Mouse (Mus musculus): ENCODE measurements around the gene Gm42688.
A peak's percentile ranks its signal among the peaks of the same experiment; 100 is the strongest.

The Gm42688 gene

DNA sequence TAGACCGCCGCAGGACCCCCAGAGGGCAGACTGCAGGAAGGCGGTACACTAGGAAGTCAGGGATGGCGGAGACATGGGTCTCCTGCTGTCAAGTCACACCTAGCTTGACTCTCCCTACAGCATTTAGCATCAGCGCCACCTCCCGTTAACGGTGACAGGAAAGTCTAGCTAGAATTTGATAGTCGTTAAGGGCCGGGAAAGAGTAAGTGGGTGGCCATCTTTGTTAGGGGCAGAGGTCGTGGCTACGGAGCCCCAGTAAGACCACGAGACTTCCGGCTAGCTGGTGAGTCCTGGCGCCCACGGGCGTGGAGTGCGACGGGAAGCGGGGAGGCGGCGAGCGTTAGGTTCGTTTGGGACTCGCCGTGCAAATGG lies at the start of gene Gm42688, which contains the start of gene Ccdc142:
TSS of gene Gm42688 (plus strand) at position 302 of the 372 bp plus-strand sequence.
TSS of gene Ccdc142 (plus strand) at position 286 of the 372 bp plus-strand sequence.
- peak; percentile 82 for DNase-seq (ENCODE audit: low read depth, low spot score)

DNA sequence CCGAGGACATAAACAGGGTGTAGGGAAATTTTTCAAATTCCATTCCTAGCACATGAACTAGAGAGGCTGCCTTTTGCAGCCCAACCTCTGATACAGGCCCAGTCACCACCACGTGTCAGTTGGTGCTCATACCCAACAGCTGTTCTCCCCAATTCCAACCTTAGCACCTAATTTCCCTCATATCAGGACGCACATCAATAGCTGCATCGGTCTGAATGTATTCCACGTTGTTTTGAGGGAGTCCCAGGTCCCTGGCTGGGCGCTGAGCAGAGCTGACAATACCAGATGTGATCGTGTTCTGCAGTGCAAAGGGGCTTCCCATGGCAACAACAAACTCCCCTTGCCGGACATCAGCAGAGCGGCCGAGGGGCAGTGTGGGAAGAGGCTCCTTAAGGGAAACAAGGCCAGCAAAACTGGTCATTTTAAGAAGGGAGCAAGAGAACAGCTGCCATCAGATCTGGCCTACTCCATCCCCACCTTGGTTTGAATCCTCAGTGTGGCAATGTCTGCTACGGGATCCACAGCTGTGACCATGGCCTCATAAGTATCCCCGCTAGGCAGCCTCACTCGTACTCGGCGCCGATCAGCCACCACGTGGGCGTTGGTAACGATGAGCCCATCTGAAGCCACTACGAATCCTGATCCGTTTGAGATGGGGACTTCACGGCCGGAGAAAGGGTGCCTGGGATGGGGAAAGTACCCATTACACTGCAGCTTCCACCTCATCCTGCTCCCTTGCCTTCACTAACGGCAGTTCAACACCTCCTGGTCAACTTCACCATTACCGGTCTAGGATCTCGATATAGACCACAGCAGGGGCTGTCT lies 48.1 kb upstream of the Gm42688 start:
- no peak for DNase-seq (ENCODE audit: low read depth, low spot score)

DNA sequence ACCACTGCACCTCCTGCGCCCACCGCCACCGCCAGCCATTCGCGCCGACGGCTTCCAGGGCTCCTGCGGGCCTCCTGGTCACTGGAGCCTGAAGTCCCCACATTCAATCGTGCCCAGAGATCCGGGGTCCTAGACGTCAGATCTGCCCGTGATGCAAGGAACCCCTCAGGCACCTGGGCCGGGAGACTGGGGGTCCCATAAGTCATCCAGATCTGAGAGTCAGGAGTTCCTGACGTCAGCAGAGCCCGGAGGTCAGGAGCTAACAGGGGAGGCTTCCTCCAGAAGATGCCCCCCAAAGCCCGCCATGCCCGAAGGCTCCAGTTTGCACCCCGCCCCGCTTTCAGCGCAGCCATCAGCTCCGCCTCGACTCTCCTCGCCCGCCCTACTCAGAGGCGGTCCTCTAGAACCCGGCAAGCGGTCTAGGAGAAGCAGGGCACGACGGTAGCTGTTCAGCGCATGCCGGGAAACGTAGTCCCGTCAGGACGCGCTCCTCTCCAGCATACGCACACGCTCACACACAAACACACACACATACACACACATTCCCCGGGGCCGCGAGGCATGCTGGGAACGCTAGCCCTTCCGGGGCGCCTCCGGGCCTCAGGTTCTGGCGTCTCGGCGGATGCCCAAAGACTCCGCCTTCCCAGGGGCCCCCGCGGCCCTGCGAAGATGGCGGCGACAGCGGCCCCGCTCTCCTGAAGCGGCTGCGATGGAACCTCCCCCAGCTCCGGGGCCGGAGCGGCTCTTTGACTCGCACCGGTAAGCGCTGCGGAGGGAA lies 47.2 kb upstream of the Gm42688 start, which contains the start of gene Aup1:
TSS of gene Aup1 (plus strand) at position 448 of the 778 bp plus-strand sequence.
- DNase-seq (ENCODE audit: low read depth, low spot score) = peak; percentile 98

DNA sequence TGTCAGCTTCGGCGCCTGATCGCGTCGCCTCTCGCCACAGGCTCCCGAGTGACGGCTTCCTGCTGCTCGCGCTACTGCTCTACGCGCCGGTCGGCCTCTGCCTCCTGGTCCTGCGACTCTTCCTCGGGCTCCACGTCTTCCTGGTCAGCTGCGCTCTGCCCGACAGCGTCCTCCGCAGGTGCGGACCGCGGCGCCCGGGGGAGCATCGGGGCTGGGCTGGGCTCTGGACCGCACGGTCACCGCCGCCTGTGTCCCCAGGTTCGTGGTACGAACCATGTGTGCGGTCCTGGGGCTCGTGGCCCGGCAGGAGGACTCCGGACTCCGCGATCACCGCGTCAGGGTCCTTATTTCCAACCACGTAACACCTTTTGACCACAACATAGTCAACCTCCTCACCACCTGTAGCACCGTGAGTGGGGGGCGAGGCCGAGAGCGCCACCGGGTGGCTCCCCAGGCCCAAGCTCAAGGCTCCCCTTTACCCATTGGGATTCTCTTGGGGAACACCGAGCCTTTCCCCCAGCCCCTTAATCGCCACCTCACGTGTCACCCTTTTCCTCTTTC lies 46.5 kb upstream of the Gm42688 start, which contains the start of gene Htra2:
TSS of gene Htra2 (minus strand) at position 403 of the 561 bp plus-strand sequence.
- DNase-seq (ENCODE audit: low read depth, low spot score) = no peak

DNA sequence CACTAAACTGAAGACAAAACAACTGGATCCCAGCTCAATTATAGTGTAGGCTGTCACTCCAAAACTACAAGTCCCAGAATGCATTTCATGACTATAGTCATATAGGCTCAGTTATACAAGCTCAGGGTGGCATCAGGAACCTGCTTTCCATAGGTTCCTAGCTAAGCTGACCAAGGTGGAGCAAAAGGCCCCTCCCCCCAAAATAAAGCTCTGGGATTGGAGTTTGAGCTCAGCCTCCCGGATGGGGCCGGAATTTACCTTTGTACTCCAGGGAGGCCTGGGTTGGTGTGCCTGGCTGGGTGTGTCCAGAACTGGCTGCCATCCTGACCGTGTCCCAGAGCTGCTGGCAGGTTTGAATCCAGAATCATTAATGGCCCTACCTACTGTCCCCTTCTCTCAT lies 43.6 kb upstream of the Gm42688 start, which contains the start of gene Dqx1:
TSS of gene Dqx1 (plus strand) at position 55 of the 400 bp plus-strand sequence.
- DNase-seq (ENCODE audit: low read depth, low spot score) = no peak

DNA sequence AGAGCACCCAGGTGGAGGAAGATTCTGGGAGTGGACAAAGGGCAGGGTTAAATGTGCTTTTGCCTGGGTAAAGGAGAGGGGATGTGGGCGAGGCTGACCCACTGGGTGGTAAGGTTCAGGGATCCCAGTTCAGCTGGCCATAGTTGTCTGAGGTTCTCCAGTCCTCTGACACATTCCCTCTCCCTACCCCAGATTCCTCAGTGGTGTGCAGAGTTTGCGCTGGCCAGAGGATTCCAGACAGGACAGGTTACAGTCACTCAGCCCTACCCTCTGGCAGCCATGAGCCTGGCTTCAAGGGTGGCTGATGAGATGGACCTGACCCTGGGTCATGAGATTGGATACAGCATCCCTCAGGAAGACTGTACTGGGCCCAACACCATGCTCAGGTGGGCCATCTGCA lies 42.7 kb upstream of the Gm42688 start:
- no peak for DNase-seq (ENCODE audit: low read depth, low spot score)

DNA sequence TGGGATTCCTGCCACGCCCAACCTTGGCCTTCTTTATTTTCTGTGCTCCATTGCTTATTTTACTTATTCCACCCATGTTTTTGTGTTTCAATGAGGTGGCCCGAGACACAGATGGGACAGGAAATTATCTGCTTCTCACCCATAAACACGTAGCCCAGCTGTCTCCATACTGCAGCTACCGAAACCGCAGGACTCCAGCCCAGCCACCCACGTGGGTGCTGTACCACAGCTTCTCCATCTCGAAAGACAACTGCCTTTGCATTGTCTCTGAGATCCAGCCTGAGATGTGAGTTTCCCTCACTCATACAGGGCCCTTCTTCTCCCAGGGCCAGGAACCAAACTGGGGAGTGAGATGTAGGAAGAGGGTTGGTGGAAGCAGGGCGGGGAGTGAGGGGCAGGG lies 35.4 kb upstream of the Gm42688 start:
- no peak for DNase-seq (ENCODE audit: low read depth, low spot score)

DNA sequence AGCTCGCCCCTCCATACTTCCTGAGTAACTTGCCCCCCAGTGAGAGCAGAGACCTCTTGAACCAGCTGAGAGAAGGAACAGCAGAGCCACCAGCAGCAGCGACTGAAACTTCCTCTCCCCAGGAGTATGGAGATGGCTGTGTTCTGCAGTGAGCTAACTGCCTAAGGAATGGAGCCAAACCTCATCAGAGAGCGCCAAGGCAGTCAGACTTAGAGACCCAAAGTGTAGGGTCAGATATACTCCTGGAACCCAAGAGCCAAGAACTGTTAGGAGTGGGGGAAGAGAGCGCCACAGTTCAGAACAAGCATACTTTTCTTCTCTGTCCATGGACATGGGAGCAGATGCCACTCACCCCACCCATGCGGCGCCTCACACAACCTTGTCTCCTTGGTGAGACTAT lies 35.0 kb upstream of the Gm42688 start:
- DNase-seq (ENCODE audit: low read depth, low spot score) = no peak

DNA sequence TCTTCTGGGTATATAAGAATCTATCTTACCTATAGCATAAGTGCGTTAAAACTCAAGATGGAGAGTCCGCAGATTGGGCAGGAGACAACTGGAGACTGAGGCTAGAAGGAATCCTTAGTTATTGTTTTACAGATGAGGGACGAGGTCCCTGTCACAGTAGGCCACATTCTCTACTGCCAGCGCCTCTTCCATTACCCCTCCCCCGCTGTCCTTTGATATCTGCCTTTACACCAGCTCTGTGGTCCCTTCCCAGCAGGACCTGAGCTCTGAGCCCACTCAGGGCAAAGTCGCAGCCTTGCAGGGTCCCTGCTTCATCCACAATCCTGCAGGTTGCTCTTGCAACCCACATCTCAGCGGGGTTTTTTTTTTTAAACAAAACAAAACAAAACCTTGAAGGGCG lies 33.2 kb upstream of the Gm42688 start:
- no peak for DNase-seq (ENCODE audit: low read depth, low spot score)

DNA sequence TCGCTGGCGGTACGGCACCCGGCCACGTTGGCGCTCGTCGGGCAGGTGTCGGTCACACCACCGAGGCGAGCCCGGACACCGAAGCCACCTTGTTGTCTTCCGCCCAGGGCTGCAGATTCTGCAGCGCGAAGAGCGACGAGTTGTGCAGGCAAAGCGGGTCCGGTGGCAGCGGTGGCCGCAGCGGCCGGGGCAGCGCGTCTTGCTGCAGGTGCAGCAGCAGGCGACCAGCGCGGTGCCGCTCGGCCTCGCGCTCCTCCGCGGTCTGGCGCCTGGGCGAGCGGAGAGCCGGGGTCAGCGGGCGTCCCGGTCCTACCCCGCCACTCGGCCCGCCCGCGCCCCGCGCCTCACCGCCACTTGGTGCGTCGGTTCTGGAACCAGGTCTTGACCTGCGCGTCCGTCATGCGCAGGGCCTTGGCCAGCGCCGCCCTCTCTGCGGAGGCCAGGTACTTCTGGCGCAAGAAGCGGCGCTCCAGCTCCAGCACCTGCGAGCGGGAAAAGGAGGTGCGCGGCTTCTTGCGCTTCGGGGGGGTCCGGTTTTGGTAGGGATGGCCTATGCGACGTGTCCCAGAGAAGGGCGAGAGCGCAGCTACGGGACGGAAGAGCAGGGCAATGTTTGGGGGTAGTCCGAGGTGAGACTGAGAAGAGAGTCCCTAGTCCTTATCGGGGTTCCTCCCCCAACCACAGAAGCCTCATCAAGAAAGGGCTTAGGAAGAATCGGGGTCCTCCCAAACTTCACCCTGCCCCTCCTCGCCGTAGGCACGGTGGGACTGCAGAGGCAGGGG lies 32.5 kb upstream of the Gm42688 start:
- no peak for DNase-seq (ENCODE audit: low read depth, low spot score)

DNA sequence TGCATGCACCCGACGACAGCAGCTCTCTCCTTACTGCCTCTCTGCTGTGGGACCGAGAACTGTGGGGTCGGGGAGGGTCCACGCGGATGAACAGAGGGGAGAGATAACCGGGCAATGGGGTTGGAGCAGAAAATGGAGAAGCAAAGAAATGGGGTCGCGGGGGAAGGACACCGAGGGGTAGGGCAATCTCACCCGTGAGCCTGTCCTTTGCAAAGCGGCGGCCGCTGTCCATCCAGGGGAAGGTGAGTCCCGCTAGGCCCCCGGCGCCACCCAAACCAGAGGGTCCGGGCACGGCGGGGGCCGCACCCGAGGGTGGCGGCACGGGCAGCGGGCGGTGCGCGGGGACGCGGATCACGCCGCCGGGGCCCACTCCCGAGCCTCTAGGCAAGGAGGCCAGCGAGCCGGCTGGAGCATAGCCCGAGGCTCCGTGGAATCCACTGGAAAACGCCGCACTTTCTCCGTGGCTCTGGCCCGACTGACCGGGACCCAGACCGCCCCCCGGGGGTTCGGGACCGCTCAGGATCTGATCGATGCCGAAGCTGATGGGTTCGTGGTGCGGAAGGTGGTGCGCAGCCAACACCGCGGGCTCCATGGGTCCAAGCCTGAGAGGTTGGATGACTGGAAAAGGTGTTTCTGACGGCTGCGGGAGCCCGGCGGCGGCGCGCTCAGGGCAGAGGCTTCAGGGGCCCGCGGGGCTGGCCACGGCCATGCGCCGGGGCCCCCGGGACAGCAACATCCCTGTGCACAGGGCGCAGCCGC lies 31.8 kb upstream of the Gm42688 start:
- DNase-seq (ENCODE audit: low read depth, low spot score) = no peak

DNA sequence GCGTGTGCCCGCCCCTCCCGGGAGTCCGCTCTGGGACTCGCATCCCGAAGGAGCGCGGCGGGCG lies 31.3 kb upstream of the Gm42688 start, which contains the start of gene Tlx2:
TSS of gene Tlx2 (minus strand) at position 47 of the 64 bp plus-strand sequence.
- DNase-seq (ENCODE audit: low read depth, low spot score) = no peak

DNA sequence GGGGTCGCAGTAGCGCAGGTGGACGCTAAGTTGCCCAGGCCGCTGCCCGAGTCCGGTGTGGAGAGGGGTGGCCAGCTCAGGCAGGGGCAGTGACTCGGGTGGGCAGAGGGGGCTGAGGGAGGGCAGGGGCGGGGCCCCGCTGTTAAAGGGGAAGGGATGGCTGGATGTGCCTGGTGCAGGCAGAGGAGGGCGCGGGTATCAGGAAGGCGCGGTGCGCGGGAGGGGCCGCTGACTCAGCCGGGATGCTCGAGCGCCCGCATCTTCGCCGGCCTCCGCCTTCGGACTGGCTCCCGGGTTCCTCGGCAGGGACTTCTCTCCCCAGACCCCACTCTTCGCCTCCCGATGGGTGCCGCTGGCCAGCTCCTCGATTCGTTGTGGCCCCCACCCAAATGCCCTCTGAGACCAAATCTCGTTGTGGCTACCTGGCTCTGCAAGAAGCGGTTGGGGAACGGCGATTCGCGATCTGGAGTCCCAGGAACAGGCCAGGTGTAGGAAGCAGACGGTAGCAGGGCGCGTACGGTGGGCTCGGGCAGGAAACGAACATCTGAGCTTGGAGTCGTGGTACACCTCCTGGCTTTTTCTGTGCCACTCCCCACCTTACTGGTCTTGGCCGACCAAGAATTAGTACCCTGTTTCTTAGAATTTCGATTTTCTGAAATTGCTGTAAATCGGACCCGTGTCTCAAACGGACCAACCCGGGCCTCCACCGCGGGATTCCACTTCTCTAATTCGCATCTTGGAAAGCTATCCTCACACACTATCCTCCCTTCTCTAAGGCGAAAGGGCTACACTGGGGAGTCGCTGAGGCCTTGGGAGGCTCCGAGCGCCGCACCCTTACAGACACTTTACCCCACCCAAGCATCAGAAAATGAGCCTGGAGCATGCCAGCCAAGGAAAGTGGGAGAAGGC lies 30.9 kb upstream of the Gm42688 start:
- DNase-seq (ENCODE audit: low read depth, low spot score) = peak; percentile 56

DNA sequence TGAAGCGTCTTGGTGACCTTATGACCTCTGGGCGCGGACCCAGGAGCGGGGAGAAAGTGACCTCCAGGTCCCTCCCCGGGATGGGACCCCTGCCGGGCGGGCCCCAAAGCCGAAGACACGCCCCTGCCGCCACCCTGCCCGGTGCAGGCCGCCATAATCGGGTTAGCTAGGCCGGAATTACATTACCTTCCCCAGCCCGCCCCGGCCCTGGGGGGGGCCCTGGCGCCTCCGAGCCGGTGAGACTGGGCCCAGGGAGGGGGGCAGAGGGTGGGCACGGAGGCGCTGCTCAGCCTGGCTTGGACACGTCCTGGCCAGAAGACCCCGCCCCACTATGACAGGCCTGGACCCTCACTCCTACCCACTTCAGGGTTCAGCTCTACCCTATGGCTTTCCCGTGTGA lies 30.2 kb upstream of the Gm42688 start:
- DNase-seq (ENCODE audit: low read depth, low spot score) = peak; percentile 64

DNA sequence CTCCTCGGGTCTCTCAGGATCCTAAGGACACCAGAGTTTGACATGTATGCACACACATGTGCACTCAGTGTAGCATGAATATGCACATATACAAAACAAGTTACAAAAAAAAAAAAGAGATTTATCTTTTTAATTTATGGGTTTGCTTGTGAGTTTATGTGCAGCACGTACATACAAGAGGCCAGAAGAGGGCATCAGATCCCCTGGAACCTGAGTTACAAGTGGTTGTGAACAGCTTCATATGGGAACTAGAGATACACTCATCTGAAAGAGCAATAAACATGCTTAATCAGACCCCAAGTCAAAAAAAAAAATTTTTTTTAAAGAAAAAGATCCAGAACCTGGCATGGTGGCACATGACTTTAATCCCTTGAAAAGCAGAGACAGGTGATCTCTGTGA lies 26.4 kb upstream of the Gm42688 start:
- no peak for DNase-seq (ENCODE audit: low read depth, low spot score)

DNA sequence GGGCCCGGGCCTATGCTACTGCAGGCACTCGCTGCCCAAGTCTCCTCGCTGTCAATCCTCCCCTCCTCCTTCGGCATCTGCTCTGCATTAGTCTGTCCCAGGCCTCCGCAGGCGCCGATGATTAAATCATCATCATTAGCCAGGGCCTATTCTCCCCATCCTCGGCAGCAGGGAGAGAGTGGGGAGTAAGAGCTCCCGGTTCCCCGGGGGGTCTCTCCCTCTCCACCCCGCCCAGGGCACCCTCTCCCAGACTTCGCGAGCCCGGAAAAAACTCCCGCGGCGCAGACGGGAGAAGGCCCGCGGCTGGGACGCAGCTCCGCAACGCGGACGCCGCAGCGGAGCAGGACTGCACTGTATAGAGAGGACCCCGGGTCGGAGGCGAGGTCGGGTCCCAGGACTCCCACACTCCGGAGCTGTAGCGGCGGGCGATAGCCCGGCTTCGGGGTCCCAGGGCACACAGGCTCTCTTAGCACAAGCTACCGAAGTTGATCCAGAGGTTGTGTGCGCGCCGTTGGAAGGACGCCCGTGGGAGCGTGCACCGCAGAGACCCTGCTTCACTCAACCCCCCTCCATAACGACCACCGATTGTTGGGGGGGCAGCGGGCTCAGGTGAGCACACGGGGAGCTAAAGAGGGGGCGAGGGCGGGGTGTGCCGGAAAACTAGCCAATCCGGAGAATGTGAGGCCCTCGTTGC lies 23.6 kb upstream of the Gm42688 start, which contains the start of gene Pcgf1:
TSS of gene Pcgf1 (plus strand) at position 240 of the 694 bp plus-strand sequence.
- DNase-seq (ENCODE audit: low read depth, low spot score) = no peak

DNA sequence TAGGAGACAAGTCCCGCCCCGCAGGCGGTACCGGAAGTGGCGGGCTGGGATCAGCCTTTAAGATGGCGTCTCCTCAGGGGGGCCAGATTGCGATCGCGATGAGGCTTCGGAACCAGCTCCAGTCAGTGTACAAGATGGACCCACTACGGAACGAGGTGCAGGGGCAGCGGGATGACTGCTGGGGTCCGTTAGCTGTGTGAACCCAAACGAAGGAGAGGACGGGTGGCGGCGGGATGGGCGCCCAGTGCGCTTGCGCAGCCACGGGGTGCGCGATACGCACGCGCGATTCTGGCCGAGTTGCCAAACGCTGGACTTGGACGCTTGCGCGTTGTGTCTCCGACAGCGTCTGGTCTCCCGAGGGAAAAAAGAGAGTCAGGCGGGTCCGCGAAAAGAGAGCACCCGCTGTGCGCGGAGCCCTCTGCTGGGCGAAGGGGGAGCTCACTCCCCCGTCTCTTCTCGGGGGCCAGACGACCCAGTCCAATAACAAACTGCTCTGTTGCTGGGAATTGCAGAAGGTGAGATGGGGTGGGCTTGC lies 23.0 kb upstream of the Gm42688 start:
- peak; percentile 98 for DNase-seq (ENCODE audit: low read depth, low spot score)

DNA sequence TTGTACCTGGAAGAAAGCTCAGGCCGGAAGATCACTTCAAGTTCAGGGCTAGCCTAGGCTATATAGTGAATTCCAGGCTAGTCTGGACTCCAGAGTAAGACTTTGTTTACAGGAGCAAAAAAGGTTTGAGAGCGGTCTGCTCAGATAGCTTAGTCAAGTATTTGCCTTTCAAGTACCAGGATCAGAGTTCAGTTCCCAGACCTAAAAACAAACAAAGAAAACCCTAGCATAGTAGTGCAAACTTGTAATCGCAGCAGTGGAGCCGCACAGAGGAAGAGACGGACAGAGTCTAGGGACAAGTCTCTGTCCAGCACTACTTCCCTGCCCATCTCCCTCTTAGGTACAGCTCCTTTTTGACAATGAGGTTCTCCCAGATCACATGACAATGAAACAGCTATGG lies 21.2 kb upstream of the Gm42688 start:
- DNase-seq (ENCODE audit: low read depth, low spot score) = no peak

DNA sequence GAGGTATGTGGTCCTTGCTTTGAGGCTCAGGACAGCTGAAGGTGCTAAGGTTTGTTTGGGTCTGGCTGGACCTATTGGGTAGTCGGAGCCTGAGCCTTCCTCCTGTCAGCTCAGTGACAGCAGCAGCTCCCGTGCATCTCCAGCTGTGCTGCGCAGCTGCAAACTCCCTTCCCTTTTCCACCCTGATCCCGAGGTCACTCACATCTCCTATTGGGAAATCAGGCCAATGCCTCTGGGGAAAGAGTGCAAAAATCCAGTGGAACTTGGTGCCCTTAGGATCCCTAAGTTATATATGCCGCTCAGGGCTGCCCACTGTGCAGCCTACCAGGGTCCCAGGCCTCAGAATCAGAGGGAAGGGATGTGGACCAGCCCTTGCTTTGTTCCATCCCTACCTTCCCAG lies 17.9 kb upstream of the Gm42688 start:
- no peak for DNase-seq (ENCODE audit: low read depth, low spot score)
